Mouse (Mus musculus) heart, embryonic 13.5 days (tissue): ENCODE measurements around the gene Spns3. TPM values are rescaled to one million over a fixed set of nuclear protein-coding genes. Genes with fewer than 3 reads are reported as not detected.

Experiments
- ATAC-seq: fragments of 200-750 bp; cut with Nextera tagmentation; 2 replicates; pipeline ENCODE4 v1.8.0; 2017; ENCODE audit warnings: moderate TSS enrichment; ENCODE audit not compliant: insufficient number of reproducible peaks, low FRiP score, low TSS enrichment; ENCODE audit errors: extremely low read depth
- H3K27ac ChIP-seq: fragments of 300-500 bp; sonication (generic); replicated peaks from 2 replicates; pipeline ENCODE4 v1.5.1; 2015; ENCODE audit warnings: moderate library complexity, mild to moderate bottlenecking, inconsistent platforms
- H3K27me3 ChIP-seq: fragments of 300-500 bp; sonication (generic); replicated peaks from 2 replicates; pipeline ENCODE4 v1.6.1; 2015; ENCODE audit warnings: mild to moderate bottlenecking, inconsistent platforms
- H3K36me3 ChIP-seq: fragments of 300-500 bp; sonication (generic); 2 replicates; pipeline ENCODE4 v1.6.1; 2015; ENCODE audit warnings: mild to moderate bottlenecking, inconsistent platforms
- H3K4me1 ChIP-seq: fragments of 300-500 bp; sonication (generic); 2 replicates; pipeline ENCODE4 v1.6.1; 2015; ENCODE audit warnings: inconsistent platforms
- H3K4me2 ChIP-seq: fragments of 300-500 bp; sonication (generic); 2 replicates; pipeline ENCODE4 v1.6.1; 2015; ENCODE audit warnings: inconsistent platforms, mild to moderate bottlenecking, moderate library complexity
- H3K4me3 ChIP-seq: fragments of 300-500 bp; sonication (generic); 2 replicates; pipeline ENCODE4 v1.5.1; 2015; ENCODE audit warnings: moderate library complexity, mild to moderate bottlenecking, inconsistent platforms
- H3K9ac ChIP-seq: fragments of 300-500 bp; sonication (generic); 2 replicates; pipeline ENCODE4 v1.6.1; 2015; ENCODE audit warnings: inconsistent platforms, mild to moderate bottlenecking, moderate library complexity
- H3K9me3 ChIP-seq: fragments of 300-500 bp; sonication (generic); 2 replicates; pipeline ENCODE4 v1.6.1; 2016; ENCODE audit warnings: inconsistent platforms
- whole genome bisulfite sequencing: fragments of 180-500 bp; shearing (Covaris S2); methylation state at CpG from one replicate; pipeline ENCODE4 v1.1.7; 2015; ENCODE audit warnings: mixed read lengths; 5-methylcytosine and 5-hydroxymethylcytosine counted together
- polyA plus RNA-seq: library from polyadenylated mRNA; unstranded; fragments of >200 nt; fragmentation: Nextera tagmentation; extraction: Ambion mirVana; gene quantifications from 2 replicates; pipeline ENCODE4 v1.2.1, GENCODE M21; 2015

The Spns3 gene
- polyA plus RNA-seq, 1 experiment from 2014 or later, result 0.13 TPM

- no peak overlapping the region for H3K9ac ChIP-seq
- ATAC-seq, result no peak
- H3K36me3 ChIP-seq, result no peaks in the 10 kb centered on the region
- no peaks in the 10 kb centered on the region for H3K9me3 ChIP-seq
- no peak overlapping the region for H3K4me2 ChIP-seq
- peaks cover 14% of the 10 kb centered on the region for H3K27me3 ChIP-seq
- no peak overlapping the region for H3K27ac ChIP-seq
- H3K4me1 ChIP-seq, result peaks cover 20% of the 10 kb centered on the region
- H3K4me3 ChIP-seq, result no peak overlapping the region
Observed at GRCm38 (mm10) chr11:72507651-72508050, 42.7 kb downstream of the Spns3 start.

DNA sequence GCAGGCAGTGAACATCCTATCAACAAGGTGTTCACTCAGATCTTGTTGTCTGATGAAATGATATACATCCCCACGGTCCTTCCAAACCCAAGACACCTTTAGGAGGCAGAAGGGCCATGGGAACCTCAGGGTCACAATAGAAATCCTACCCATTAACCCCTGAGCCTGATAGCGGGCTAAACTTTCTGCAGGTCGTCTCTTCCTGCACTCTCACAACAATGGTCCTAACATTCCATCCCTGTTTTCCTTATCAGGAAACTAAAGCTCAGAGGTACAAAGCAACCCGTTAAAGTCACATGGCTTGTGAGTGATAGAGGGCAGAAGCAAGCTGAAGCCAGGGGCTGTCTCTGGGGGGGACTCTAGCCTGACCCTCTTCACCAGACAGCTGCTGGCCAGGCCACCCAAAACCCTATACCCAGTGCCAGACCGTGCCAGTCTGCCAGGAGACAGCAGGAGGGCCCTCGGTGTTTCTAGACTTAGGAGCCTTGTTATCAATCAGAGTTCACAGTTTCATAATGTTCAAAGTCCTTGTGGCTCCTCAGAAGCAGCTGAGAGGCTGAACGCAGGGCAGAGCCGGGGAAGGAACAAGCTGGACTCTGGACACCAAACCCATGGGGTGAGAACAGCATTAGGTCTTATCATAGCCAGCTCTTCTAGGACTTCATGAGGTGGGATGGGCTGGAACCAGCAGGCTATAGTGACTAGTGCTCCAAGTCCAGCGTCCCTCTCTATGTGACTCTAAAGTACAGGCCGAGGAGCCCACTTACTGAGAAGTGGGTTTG, 46.1 kb downstream of the Spns3 start:
- Histone ChIP-seq H3K36me3 (no peaks in the 10 kb centered on the region), H3K27me3 (peaks cover 23% of the 10 kb centered on the region), H3K4me3 (no peak overlapping the region), H3K9me3 (no peaks in the 10 kb centered on the region), H3K27ac (no peak overlapping the region), H3K9ac (no peak overlapping the region), H3K4me2 (no peak overlapping the region), H3K4me1 (peaks cover 38% of the 10 kb centered on the region)
- WGBS, result 44% methylated on average over 10 of the region's 10 CpGs
- ATAC-seq, result no peak

- Histone ChIP-seq H3K4me3 (no peak overlapping the region), H3K4me1 (peaks cover 38% of the 10 kb centered on the region), H3K27ac (no peak overlapping the region), H3K36me3 (no peaks in the 10 kb centered on the region), H3K4me2 (no peak overlapping the region), H3K9me3 (no peaks in the 10 kb centered on the region), H3K27me3 (peaks cover 22% of the 10 kb centered on the region), H3K9ac (no peak overlapping the region)
- no peak for ATAC-seq
- 45% methylated on average over 5 of the region's 5 CpGs for WGBS
Observed at GRCm38 (mm10) chr11:72503501-72503921, 46.8 kb downstream of the Spns3 start.

DNA sequence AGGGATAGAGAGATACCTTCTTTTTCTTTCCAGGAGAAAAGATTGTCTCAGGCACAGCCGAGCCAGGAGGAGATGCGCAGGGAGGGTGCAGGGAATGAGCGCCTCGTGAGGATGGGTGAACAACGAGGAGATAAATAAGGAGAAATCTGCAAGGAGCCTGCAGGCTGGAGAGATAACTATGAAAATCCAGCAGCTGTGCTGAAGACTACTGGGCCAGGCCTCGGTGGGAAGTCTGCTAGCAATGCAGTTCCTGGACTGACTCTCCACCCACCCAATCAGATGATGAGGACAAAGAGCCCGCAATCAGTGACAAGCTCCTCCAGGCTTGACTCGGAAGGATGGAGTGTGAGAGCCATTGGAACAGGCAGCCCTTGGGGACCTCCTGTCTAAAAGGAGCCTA, 48.1 kb downstream of the Spns3 start:
- H3K9me3 ChIP-seq, result no peaks in the 10 kb centered on the region
- no peak overlapping the region for H3K9ac ChIP-seq
- 13% methylated on average over 8 of the region's 8 CpGs for WGBS
- H3K4me3 ChIP-seq, result no peak overlapping the region
- no peak for ATAC-seq
- no peak overlapping the region for H3K27ac ChIP-seq
- H3K4me1 ChIP-seq, result peaks cover 38% of the 10 kb centered on the region
- peaks cover 26% of the 10 kb centered on the region for H3K27me3 ChIP-seq
- no peak overlapping the region for H3K4me2 ChIP-seq
- no peaks in the 10 kb centered on the region for H3K36me3 ChIP-seq

DNA sequence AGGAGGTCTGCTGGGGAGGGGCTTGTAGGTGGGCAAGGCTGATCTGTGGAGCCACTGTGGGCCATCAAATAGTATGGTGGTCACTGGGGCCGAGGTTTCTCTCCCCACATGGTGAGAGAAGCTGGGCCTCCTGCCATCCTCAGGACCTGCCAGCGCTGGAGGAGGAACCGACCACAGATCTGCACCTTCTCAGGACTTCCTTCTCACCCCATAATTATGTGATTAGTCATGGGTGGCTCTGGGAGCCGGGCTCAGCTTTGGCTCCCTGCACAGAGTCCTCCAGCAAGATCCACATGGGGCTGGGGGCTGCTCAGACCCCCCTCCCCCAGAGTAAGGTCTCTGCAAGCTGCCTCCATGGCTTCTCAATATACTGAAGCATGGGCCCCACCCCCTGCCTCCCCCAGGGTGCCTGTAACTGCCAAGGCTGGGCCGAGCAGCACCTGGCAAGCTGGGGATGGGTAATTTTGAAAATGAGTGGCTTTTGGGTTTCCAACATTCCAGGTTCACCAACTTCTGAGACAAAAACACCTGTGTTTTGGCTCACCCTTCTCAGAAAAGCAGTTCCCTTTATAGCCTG, 48.8 kb downstream of the Spns3 start:
- 25% methylated on average over 5 of the region's 5 CpGs for WGBS

DNA sequence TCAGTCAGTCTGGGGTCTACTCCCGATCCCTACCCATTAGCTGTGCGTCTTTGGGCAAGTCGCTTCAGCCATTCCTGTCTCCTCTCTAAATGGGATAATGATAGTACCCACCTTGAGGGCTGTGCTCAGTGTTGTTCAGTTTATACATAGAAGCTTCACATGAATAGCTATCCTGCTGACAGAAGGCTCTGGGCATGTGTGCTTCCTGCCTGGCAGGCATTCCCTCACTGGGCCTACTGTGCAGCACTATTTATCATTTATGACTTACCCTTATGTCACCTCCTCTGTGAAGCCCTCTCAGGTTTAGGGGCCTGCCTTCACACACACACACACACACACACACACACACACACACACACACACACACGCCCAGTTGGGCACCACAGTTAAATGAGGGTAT, 50.2 kb downstream of the Spns3 start:
- WGBS, result 86% methylated on average over 4 of the region's 4 CpGs
- H3K9me3 ChIP-seq, result no peaks in the 10 kb centered on the region
- peaks cover 38% of the 10 kb centered on the region for H3K4me1 ChIP-seq
- H3K4me3 ChIP-seq, result no peak overlapping the region
- no peak overlapping the region for H3K27ac ChIP-seq
- no peak overlapping the region for H3K9ac ChIP-seq
- H3K27me3 ChIP-seq, result peaks cover 45% of the 10 kb centered on the region
- no peak overlapping the region for H3K4me2 ChIP-seq
- ATAC-seq, result no peak
- no peaks in the 10 kb centered on the region for H3K36me3 ChIP-seq

More for the DNA sequence above, 48.8 kb downstream of the Spns3 start:
- H3K36me3 ChIP-seq, result no peaks in the 10 kb centered on the region
- H3K9ac ChIP-seq, result no peak overlapping the region
- no peak overlapping the region for H3K27ac ChIP-seq
- H3K4me1 ChIP-seq, result peaks cover 38% of the 10 kb centered on the region
- peaks cover 31% of the 10 kb centered on the region for H3K27me3 ChIP-seq
- no peak overlapping the region for H3K4me2 ChIP-seq
- no peak for ATAC-seq
- H3K9me3 ChIP-seq, result no peaks in the 10 kb centered on the region
- no peak overlapping the region for H3K4me3 ChIP-seq

DNA sequence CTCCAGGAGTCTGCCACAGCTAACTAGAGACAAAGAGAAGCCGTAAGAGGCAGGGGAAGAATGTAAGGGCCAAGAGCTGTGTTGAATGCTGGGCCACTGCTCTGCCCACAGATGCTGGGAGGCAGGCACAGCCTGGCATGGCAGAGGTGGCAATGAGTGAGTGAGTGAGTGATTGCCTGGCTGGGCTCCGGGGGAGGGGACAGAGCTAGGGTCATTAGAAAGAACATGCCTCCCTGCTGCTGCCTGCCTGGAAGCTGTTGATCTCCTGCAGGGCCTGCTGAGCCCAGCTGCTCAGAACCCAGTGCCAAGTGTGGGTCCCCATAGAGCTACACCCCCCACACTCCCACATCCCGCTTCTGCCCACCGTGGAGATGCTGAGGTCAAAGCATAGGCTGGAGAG, 52.9 kb downstream of the Spns3 start:
- 24% methylated on average over 4 of the region's 4 CpGs for WGBS
- Histone ChIP-seq H3K27me3 (peaks cover 59% of the 10 kb centered on the region), H3K27ac (no peak overlapping the region), H3K4me2 (no peak overlapping the region), H3K9ac (no peak overlapping the region), H3K36me3 (no peaks in the 10 kb centered on the region), H3K9me3 (no peaks in the 10 kb centered on the region), H3K4me3 (no peak overlapping the region), H3K4me1 (peaks cover 15% of the 10 kb centered on the region)
- ATAC-seq, result no peak

- H3K4me2 ChIP-seq, result no peak overlapping the region
- H3K9me3 ChIP-seq, result no peaks in the 10 kb centered on the region
- WGBS, result 26% methylated on average over 1 of the region's 1 CpGs
- H3K36me3 ChIP-seq, result no peaks in the 10 kb centered on the region
- no peak overlapping the region for H3K4me3 ChIP-seq
- no peak for ATAC-seq
- peaks cover 9% of the 10 kb centered on the region for H3K4me1 ChIP-seq
- H3K27ac ChIP-seq, result no peak overlapping the region
- no peak overlapping the region for H3K9ac ChIP-seq
- peaks cover 61% of the 10 kb centered on the region for H3K27me3 ChIP-seq
Observed at GRCm38 (mm10) chr11:72496775-72497174, 53.5 kb downstream of the Spns3 start.

DNA sequence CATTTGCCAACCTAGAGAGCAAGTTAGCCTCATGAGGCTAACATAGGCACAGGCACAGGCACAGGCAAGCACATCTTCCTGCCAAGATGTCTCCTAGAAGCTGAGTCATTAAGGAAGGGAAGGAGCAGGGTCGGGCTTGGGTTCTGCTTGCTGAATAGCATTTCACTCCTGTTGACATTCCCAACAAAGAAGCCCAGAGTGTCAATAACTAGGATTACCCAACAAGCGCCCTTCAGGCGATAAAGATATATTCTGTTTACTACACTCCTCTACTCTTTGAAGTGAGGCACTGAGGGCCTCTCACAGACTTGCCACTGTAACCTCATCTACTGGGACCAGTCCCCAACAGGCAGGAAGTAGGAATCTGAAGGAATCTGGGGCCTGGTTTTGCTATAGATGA, 54.2 kb downstream of the Spns3 start:
- 69% methylated on average over 3 of the region's 3 CpGs for WGBS
- no peak overlapping the region for H3K9ac ChIP-seq
- H3K4me2 ChIP-seq, result no peak overlapping the region
- no peaks in the 10 kb centered on the region for H3K36me3 ChIP-seq
- ATAC-seq, result no peak
- H3K27ac ChIP-seq, result no peak overlapping the region
- H3K27me3 ChIP-seq, result peaks cover 63% of the 10 kb centered on the region
- peaks cover 2% of the 10 kb centered on the region; the same call in 1 of the 2 replicates for H3K4me1 ChIP-seq
- H3K9me3 ChIP-seq, result no peaks in the 10 kb centered on the region
- no peak overlapping the region for H3K4me3 ChIP-seq

DNA sequence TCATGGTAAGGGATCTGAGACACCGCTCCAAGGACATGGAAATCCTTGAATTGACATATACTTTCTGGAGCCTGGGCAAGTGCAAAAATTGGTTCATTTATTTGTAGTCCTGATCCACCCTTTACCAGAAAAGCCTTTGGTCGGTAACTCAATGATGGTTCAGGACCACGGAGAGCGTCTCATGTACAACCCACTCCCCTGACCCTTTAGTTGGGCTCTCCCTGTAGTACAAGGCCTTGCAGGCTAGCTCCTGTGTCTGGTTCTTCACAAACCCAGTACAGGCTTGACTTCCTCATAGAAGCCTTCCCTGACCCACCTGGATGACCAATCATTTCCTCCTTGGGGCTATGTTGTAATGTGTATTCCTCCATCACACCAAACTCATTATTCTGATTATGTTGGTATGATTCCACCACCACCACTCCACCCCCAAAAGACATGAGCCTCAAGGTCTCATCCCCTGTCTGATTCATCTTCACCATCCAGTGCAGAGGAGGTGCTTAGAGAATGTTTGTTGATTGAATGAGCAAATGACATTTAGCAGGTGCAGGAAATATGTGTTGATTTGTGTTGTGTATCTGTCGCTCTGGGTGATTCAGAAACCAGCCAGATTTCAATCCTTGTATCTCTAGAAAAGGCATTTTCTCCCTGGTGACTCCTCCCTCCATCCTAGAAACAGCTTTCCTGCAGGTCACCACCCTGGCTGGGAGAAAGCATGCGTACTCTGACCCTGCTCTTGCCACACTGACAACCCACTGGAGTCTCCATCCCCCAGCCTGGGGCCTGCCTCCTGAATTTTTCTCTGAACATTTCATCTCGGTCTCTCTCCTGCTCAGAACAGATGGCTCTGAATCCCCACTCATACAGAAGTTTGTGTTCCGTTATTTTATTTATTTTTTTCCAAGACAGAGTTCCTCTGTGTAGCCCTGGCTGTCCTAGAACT, 56.0 kb downstream of the Spns3 start:
- Histone ChIP-seq H3K4me2 (no peak overlapping the region), H3K27ac (no peak overlapping the region), H3K4me1 (peaks cover 6% of the 10 kb centered on the region), H3K36me3 (no peaks in the 10 kb centered on the region), H3K27me3 (peaks cover 74% of the 10 kb centered on the region), H3K4me3 (no peak overlapping the region), H3K9me3 (no peaks in the 10 kb centered on the region), H3K9ac (no peak overlapping the region)
- no peak for ATAC-seq
- 46% methylated on average over 8 of the region's 8 CpGs for WGBS

DNA sequence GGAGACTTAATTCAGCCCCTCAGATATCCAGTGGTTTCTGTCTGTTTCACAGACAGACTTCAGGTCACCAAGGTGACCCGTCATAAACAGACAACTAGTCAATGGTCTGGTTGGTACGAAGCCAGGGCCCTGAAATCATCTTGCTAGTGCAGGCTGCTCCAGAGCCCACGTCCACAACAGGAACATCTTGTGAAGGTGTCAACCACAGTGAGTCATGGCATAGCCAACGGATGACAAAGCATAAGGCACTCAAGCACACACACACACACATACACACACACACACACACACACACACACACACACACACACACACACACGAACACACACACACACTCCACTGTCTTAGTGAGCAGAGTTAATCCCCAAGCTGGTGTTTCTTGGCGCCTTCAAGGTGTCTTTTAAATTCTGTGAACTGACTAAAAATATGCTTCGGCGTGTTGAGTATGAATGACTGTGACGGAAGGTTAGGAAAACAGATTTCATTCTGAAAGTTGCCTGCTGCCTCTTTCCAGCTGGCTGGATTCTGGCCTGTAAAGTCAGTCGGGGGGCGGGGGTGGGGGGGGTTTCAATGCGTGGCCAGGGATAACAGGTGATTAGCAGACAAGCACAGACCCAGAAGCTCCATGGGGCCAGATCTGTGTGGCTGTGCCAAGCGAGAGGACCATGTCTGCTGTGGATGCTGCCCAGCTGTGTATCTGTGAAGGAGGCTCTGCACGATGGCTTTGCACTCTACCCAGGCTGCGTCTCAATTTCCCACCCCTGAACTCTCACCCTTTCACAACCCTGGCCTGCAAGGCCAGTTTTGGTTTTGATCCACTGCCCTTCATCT, 59.0 kb downstream of the Spns3 start:
- WGBS, result 65% methylated on average over 15 of the region's 15 CpGs
- H3K27me3 ChIP-seq, result peaks cover 90% of the 10 kb centered on the region
- H3K4me2 ChIP-seq, result no peak overlapping the region
- no peaks in the 10 kb centered on the region for H3K36me3 ChIP-seq
- peaks cover 32% of the 10 kb centered on the region for H3K4me1 ChIP-seq
- no peak overlapping the region for H3K9ac ChIP-seq
- no peaks in the 10 kb centered on the region for H3K9me3 ChIP-seq
- no peak for ATAC-seq
- no peak overlapping the region for H3K27ac ChIP-seq
- no peak overlapping the region for H3K4me3 ChIP-seq
